11 mouse cellular contexts compared by ENCODE assay signal in the genomic region with DNA sequence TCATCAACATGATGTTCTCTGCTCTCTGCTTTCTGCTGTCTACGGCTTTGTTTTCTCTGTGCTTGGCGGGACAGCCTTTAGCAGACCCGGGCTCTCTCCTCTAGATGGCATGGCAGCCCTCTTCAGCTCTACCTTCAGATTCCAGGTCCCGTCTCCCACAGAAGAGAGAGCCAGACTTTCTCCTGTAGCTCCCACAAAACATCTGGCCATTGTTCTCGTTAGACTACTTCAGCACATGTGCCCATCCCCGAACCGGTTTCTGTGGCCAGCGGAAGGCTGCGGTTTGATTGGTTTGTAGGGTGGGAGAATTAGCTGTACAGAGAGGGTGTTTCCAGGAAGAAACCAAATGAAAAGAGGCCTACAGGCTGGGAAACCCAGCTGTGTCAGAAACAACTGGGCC. TPM values are rescaled to one million over a fixed set of nuclear protein-coding genes. Genes with fewer than 3 reads are reported as not detected.
DNase-seq lines count a peak whose midpoint lies in the region; ATAC-seq and TF ChIP-seq lines count a peak whose summit lies in the region.
"Had no signal": no experiment of that assay in that cellular context is flagged by ENCODE, and none has a peak within 500 bp of the region (broad histone marks: within the 10 kb centered on the region; RNA-seq: fewer than 3 reads in every experiment).

No protein-coding gene starts in this region.

- H3K9ac ChIP-seq in stomach, embryonic 16.5 days (ENCODE audit: low read length) = no peak overlapping the region
- no peak overlapping the region for H3K9ac ChIP-seq in midbrain, embryonic 14.5 days (replicated peaks; ENCODE audit: low read length)
- H3K9ac ChIP-seq: hindbrain, embryonic 15.5 days had no signal

- TF ChIP-seq CTCF in layer of hippocampus, adult 2 months (conservative IDR thresholded peaks at IDR 0.05) = peak; percentile 70
- TF ChIP-seq CTCF in brain, embryonic 14.5 days (IDR thresholded peaks at IDR 0.05; ENCODE audit: borderline replicate concordance, extremely low read depth, insufficient read depth, insufficient read length) = peak; percentile 28; the same call in 1 of the 2 replicates

- no peaks in the 10 kb centered on the region for H3K36me3 ChIP-seq in stomach, embryonic 16.5 days (ENCODE audit: control insufficient read depth, insufficient read depth, low read length)
- H3K36me3 ChIP-seq in midbrain, embryonic 14.5 days (ENCODE audit: control insufficient read depth, insufficient read depth, low read length) = no peaks in the 10 kb centered on the region
- H3K36me3 ChIP-seq: hindbrain, embryonic 15.5 days had no signal

- H3K4me1 ChIP-seq in stomach, embryonic 16.5 days (ENCODE audit: control insufficient read depth, insufficient read depth, low read length) = no peaks in the 10 kb centered on the region
- H3K4me1 ChIP-seq in midbrain, embryonic 14.5 days (ENCODE audit: control insufficient read depth, insufficient read depth, low read length) = peaks cover 16% of the 10 kb centered on the region; the same call in 1 of the 2 replicates

- no peaks in the 10 kb centered on the region for H3K27me3 ChIP-seq in stomach, embryonic 16.5 days (ENCODE audit: control insufficient read depth, insufficient read depth, low read length)
- no peaks in the 10 kb centered on the region for H3K27me3 ChIP-seq in midbrain, embryonic 14.5 days (ENCODE audit: control insufficient read depth, insufficient read depth, low read length)
- H3K27me3 ChIP-seq: hindbrain, embryonic 15.5 days; megakaryocyte, embryonic 14.5 days; Patski had no signal

- DNase-seq in layer of hippocampus, adult 2 months (ENCODE audit: low spot score in 2 of 2) = no peak
- no peak for DNase-seq in layer of hippocampus, postnatal 25 days (ENCODE audit: extremely low spot score in 1 of 2, low spot score in 1 of 2)
- peak; percentile 42 for DNase-seq in brain, embryonic 14.5 days (ENCODE audit: low read depth)
- DNase-seq in midbrain, embryonic 14.5 days = no peak
- no peak for DNase-seq in spleen, postnatal 14 days (ENCODE audit: low spot score in 2 of 2)
- DNase-seq: cerebellum, adult 11-12 months had no signal

- H3K4me3 ChIP-seq in layer of hippocampus, adult 2 months = no peak overlapping the region
- no peak overlapping the region for H3K4me3 ChIP-seq in stomach, embryonic 16.5 days (replicated peaks; ENCODE audit: low read length)
- no peak overlapping the region for H3K4me3 ChIP-seq in midbrain, embryonic 14.5 days (replicated peaks; ENCODE audit: low read depth, low read length)
- H3K4me3 ChIP-seq: hindbrain, embryonic 15.5 days; megakaryocyte, embryonic 14.5 days had no signal

- no peak overlapping the region for H3K27ac ChIP-seq in layer of hippocampus, adult 2 months
- peak overlapping the region; percentile 70 for H3K27ac ChIP-seq in stomach, embryonic 16.5 days (ENCODE audit: low read length)
- H3K27ac ChIP-seq in midbrain, embryonic 14.5 days (replicated peaks; ENCODE audit: low read depth, low read length) = no peak overlapping the region
- H3K27ac ChIP-seq: hindbrain, embryonic 15.5 days had no signal

- no peaks in the 10 kb centered on the region for H3K9me3 ChIP-seq in stomach, embryonic 16.5 days (replicated peaks; ENCODE audit: control insufficient read depth, low read length)
- H3K9me3 ChIP-seq in midbrain, embryonic 14.5 days (ENCODE audit: control insufficient read depth, low read length) = no peaks in the 10 kb centered on the region
- H3K9me3 ChIP-seq: hindbrain, embryonic 15.5 days; megakaryocyte, embryonic 14.5 days had no signal

- TF ChIP-seq POLR2A in brain, embryonic 14.5 days (IDR thresholded peaks at IDR 0.05; ENCODE audit: borderline replicate concordance, extremely low read depth, insufficient read depth, insufficient read length, poor library complexity, severe bottlenecking) = no peak

- ATAC-seq in granulocyte monocyte progenitor cell, adult 5-6 weeks (replicated peaks; ENCODE audit: poor library complexity, severe bottlenecking) = peak; percentile 26; the same call in 1 of the 2 replicates
- peak; percentile 56 for ATAC-seq in stomach, embryonic 16.5 days (ENCODE audit: insufficient read depth, low FRiP score)
- no peak for ATAC-seq in midbrain, embryonic 14.5 days (ENCODE audit: low FRiP score, low TSS enrichment)
- ATAC-seq: Patski had no signal

- no peak overlapping the region for H3K4me2 ChIP-seq in stomach, embryonic 16.5 days (ENCODE audit: low read depth, low read length)
- H3K4me2 ChIP-seq in midbrain, embryonic 14.5 days (ENCODE audit: low read length) = no peak overlapping the region
- H3K4me2 ChIP-seq: hindbrain, embryonic 15.5 days had no signal

- WGBS in stomach, embryonic 16.5 days = 48% methylated on average over 9 of the region's 9 CpGs
- WGBS in midbrain, embryonic 14.5 days = 68% methylated on average over 9 of the region's 9 CpGs

RNA-seq across cellular contexts. Expression of gene Pdcd4, which starts 53.2 kb away (rescaled TPM):
- 100 to 1,000 TPM; 118 to 119 TPM for total RNA-seq in layer of hippocampus, adult 2 months (2021)
- total RNA-seq in layer of hippocampus, postnatal 25 days (2021) = 100 to 1,000 TPM; 118 to 120 TPM
- 23.0 and 30.8 TPM in 2 replicates for polyA plus RNA-seq in brain, embryonic 14.5 days (2012; rRNA removed)
- total RNA-seq in granulocyte monocyte progenitor cell, adult 5-6 weeks (2014; fragmentation: Nextera tagmentation) = 267 and 284 TPM in 2 replicates
- 437 and 499 TPM in 2 replicates for total RNA-seq in granulocyte monocyte progenitor cell, adult 5-6 weeks (2017)
- polyA plus RNA-seq in stomach, embryonic 16.5 days (2015; fragmentation: Nextera tagmentation; extraction: Ambion mirVana) = 94.1 and 101 TPM in 2 replicates
- polyA plus RNA-seq in midbrain, embryonic 14.5 days (2014; fragmentation: Nextera tagmentation; extraction: Ambion mirVana) = 73.9 and 74.2 TPM in 2 replicates
